Comparison of ENCODE assay signal across 12 mouse cellular contexts in the genomic region with DNA sequence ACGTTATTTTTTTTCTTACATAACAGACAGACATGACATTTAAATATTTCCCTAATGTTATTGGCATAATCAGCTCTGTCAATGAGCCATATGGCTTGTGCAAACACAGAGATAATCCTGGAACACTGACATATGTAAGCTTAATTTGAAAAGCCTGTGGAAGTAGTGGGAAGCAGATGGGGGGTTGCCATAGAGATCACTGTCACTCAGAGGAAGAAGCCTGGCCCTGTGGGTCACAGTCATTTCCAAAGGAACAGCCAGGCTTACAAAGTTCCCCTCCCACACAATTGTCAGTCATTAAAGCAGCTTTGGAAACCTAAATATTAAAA. TPM values are rescaled to one million over a fixed set of nuclear protein-coding genes. Genes with fewer than 3 reads are reported as not detected.
DNase-seq lines count a peak whose midpoint lies in the region; ATAC-seq and TF ChIP-seq lines count a peak whose summit lies in the region.
"Had no signal": no experiment of that assay in that cellular context is flagged by ENCODE, and none has a peak within 500 bp of the region (broad histone marks: within the 10 kb centered on the region; RNA-seq: fewer than 3 reads in every experiment).

No protein-coding gene starts in this region.

- no peaks in the 10 kb centered on the region for H3K36me3 ChIP-seq in hindbrain, embryonic 16.5 days (ENCODE audit: control insufficient read depth, insufficient read depth, low read length)
- no peaks in the 10 kb centered on the region for H3K36me3 ChIP-seq in midbrain, embryonic 15.5 days (replicated peaks)
- no peaks in the 10 kb centered on the region for H3K36me3 ChIP-seq in kidney, adult 2 months (ENCODE audit: control insufficient read depth, insufficient read depth, low read length)
- H3K36me3 ChIP-seq in liver, embryonic 11.5 days (ENCODE audit: control insufficient read depth, insufficient read depth, low read length): no peaks in the 10 kb centered on the region

- no peaks in the 10 kb centered on the region for H3K9me3 ChIP-seq in hindbrain, embryonic 16.5 days (ENCODE audit: control insufficient read depth, low read length)
- no peaks in the 10 kb centered on the region for H3K9me3 ChIP-seq in midbrain, embryonic 15.5 days
- H3K9me3 ChIP-seq in liver, embryonic 11.5 days (ENCODE audit: control insufficient read depth, low read length): no peaks in the 10 kb centered on the region

- peaks cover 7% of the 10 kb centered on the region; the same call in 1 of the 2 replicates for H3K4me1 ChIP-seq in hindbrain, embryonic 16.5 days (ENCODE audit: control insufficient read depth, insufficient read depth, low read depth, low read length)
- H3K4me1 ChIP-seq in midbrain, embryonic 15.5 days: 0 out of 2 replicates have a peak, but pooled peaks cover 6% of the 10 kb centered on the region
- no peaks in the 10 kb centered on the region for H3K4me1 ChIP-seq in kidney, adult 2 months (ENCODE audit: control insufficient read depth, insufficient read depth, low read length)
- H3K4me1 ChIP-seq in liver, embryonic 11.5 days (replicated peaks; ENCODE audit: control insufficient read depth, insufficient read depth, low read length): no peaks in the 10 kb centered on the region

- peak; percentile 60; the same call in 1 of the 2 replicates for ATAC-seq in frontal cortex, adult (ENCODE audit: low TSS enrichment)
- ATAC-seq in hindbrain, embryonic 16.5 days: peak; percentile 86
- ATAC-seq in midbrain, embryonic 15.5 days (replicated peaks): peak; percentile 75
- ATAC-seq in liver, embryonic 11.5 days (replicated peaks; ENCODE audit: low FRiP score): no peak

- no peak for TF ChIP-seq CTCF in kidney, adult 2 months (conservative IDR thresholded peaks at IDR 0.05; ENCODE audit: insufficient read depth, insufficient read length, low read depth, low read length)

- no peak for TF ChIP-seq POLR2A in kidney, adult 2 months (IDR thresholded peaks at IDR 0.05; ENCODE audit: low read depth, low read length)

- H3K4me3 ChIP-seq in hindbrain, embryonic 16.5 days (ENCODE audit: low read length): no peak overlapping the region
- no peak overlapping the region for H3K4me3 ChIP-seq in midbrain, embryonic 15.5 days
- no peak overlapping the region for H3K4me3 ChIP-seq in kidney, adult 2 months (ENCODE audit: insufficient read depth, low read depth, low read length)
- no peak overlapping the region for H3K4me3 ChIP-seq in liver, embryonic 11.5 days (ENCODE audit: low read depth, low read length)

- no peak overlapping the region for H3K4me2 ChIP-seq in hindbrain, embryonic 16.5 days (ENCODE audit: low read length)
- no peak overlapping the region for H3K4me2 ChIP-seq in midbrain, embryonic 15.5 days
- no peak overlapping the region for H3K4me2 ChIP-seq in liver, embryonic 11.5 days

- no peaks in the 10 kb centered on the region for H3K27me3 ChIP-seq in hindbrain, embryonic 16.5 days (replicated peaks; ENCODE audit: control insufficient read depth, insufficient read depth, low read length)
- no peaks in the 10 kb centered on the region for H3K27me3 ChIP-seq in midbrain, embryonic 15.5 days (replicated peaks)
- no peaks in the 10 kb centered on the region for H3K27me3 ChIP-seq in kidney, adult 2 months (replicated peaks; ENCODE audit: control insufficient read depth, insufficient read depth, low read length)
- no peaks in the 10 kb centered on the region; the same call in 1 of the 2 replicates for H3K27me3 ChIP-seq in liver, embryonic 11.5 days (replicated peaks; ENCODE audit: control insufficient read depth, insufficient read depth, low read length)

- no peak overlapping the region for H3K27ac ChIP-seq in hindbrain, embryonic 16.5 days (ENCODE audit: low read depth, low read length)
- H3K27ac ChIP-seq in midbrain, embryonic 15.5 days: 0 out of 2 replicates have a peak overlapping the region, but pooled peaks have one; percentile 44
- H3K27ac ChIP-seq in kidney, adult 2 months (ENCODE audit: insufficient read depth, low read depth, low read length): no peak overlapping the region
- no peak overlapping the region for H3K27ac ChIP-seq in liver, embryonic 11.5 days (ENCODE audit: low read depth, low read length)
- H3K27ac ChIP-seq: kidney, postnatal 0 days had no signal

- 37% methylated on average over 1 of the region's 1 CpGs for WGBS in hindbrain, embryonic 16.5 days
- WGBS in midbrain, embryonic 15.5 days: 18% methylated on average over 1 of the region's 1 CpGs
- 76% methylated on average over 1 of the region's 1 CpGs for WGBS in kidney, adult 2 months
- 72% methylated on average over 1 of the region's 1 CpGs for WGBS in liver, embryonic 11.5 days

- DNase-seq in frontal cortex, postnatal 14 days (ENCODE audit: low spot score in 2 of 2): no peak
- peak; percentile 27 to 51 for DNase-seq in cerebellum, postnatal 14 days
- no peak for DNase-seq in Muller cell, postnatal 12 days (ENCODE audit: inconsistent ontology term)
- DNase-seq in kidney, adult 2 months: no peak
- no peak for DNase-seq in liver, embryonic 11.5 days (ENCODE audit: low spot score)
- DNase-seq: heart, adult 18-20 months had no signal

- H3K9ac ChIP-seq in hindbrain, embryonic 16.5 days (ENCODE audit: low read depth, low read length): no peak overlapping the region
- no peak overlapping the region for H3K9ac ChIP-seq in midbrain, embryonic 15.5 days
- H3K9ac ChIP-seq in liver, embryonic 11.5 days (ENCODE audit: low read depth, low read length): no peak overlapping the region

RNA-seq across cellular contexts. Expression of a gene that starts 2.3 kb away (rescaled TPM):
- not detected in 2 replicates for polyA plus RNA-seq in hindbrain, embryonic 16.5 days (2015; fragmentation: Nextera tagmentation; extraction: Ambion mirVana)
- not detected in 2 replicates for polyA plus RNA-seq in midbrain, embryonic 15.5 days (2015; fragmentation: Nextera tagmentation; extraction: Ambion mirVana)
- not detected in 2 replicates for polyA plus RNA-seq in kidney, adult 2 months (2012; rRNA removed)
- not detected in 2 replicates for polyA plus RNA-seq in liver, embryonic 11.5 days (2014; fragmentation: Nextera tagmentation; extraction: Ambion mirVana)
- polyA plus RNA-seq: cortical plate, adult 2 months; kidney, postnatal 0 days; liver, embryonic 16.5 days had no signal

Comparison
In these comparisons a context has a peak if more than half of its experiments do, and no peak if none do; other contexts are left out.
1. DNase-seq: peak in cerebellum, postnatal 14 days (2 of 2); none in frontal cortex, postnatal 14 days (0 of 2), Muller cell, postnatal 12 days (single experiment), kidney, adult 2 months (single experiment) and liver, embryonic 11.5 days (single experiment).